Mouse (Mus musculus) myocyte (in vitro differentiated cells): ENCODE measurements around the gene Npl. TPM values are rescaled to one million over a fixed set of nuclear protein-coding genes. Genes with fewer than 3 reads are reported as not detected.
A peak's percentile ranks its signal among the peaks of the same experiment; 100 is the strongest.

Source experiments
- H3K27me3 ChIP-seq: one replicate; pipeline ENCODE4 v1.6.1; 2011; ENCODE audit not compliant: control insufficient read depth, insufficient read depth, insufficient read length
- H3K36me3 ChIP-seq: one replicate; pipeline ENCODE4 v1.6.1; 2011; ENCODE audit not compliant: control insufficient read depth, insufficient read depth
- H3K4me2 ChIP-seq: one replicate; pipeline ENCODE4 v1.6.1; 2011; ENCODE audit warnings: low read depth, control low read depth
- H3K4me3 ChIP-seq: one replicate; pipeline ENCODE4 v1.5.1; 2011; ENCODE audit warnings: mild to moderate bottlenecking, control low read depth, moderate library complexity
- H3K79me2 ChIP-seq: one replicate; pipeline ENCODE4 v1.6.1; 2011; ENCODE audit not compliant: control insufficient read depth, insufficient read depth
- H3ac ChIP-seq: one replicate; pipeline ENCODE4 v1.6.1; 2011; ENCODE audit not compliant: control insufficient read depth, insufficient read length
- CEBPB ChIP-seq: IDR thresholded peaks from 2 replicates; pipeline ENCODE4 v1.6.1; 2011; ENCODE audit warnings: mild to moderate bottlenecking, moderate library complexity; ENCODE audit not compliant: poor library complexity, insufficient read depth, severe bottlenecking
- E2F4 ChIP-seq: IDR thresholded peaks from one replicate; pipeline ENCODE4 v1.6.1; 2011; ENCODE audit warnings: mild to moderate bottlenecking, control low read depth, moderate library complexity; ENCODE audit not compliant: insufficient read depth
- MAX ChIP-seq: IDR thresholded peaks from one replicate; pipeline ENCODE4 v1.6.1; 2011; ENCODE audit warnings: low read depth, mild to moderate bottlenecking, control low read depth
- MYOD1 ChIP-seq, 3 experiments: IDR thresholded peaks; one replicate each; pipeline ENCODE4 v1.6.1; 2011; ENCODE audit warnings: control low read depth in 2 of 3, low read depth in 2 of 3, mild to moderate bottlenecking in 2 of 3, moderate library complexity in 1 of 3; ENCODE audit not compliant: insufficient read length in 2 of 3, control insufficient read depth in 1 of 3
- MYOG ChIP-seq, 3 experiments: IDR thresholded peaks; one replicate each; pipeline ENCODE4 v1.6.1; 2011; ENCODE audit warnings: control low read depth in 2 of 3, low read depth in 2 of 3, mild to moderate bottlenecking in 2 of 3; ENCODE audit not compliant: insufficient read length in 2 of 3, control insufficient read depth in 1 of 3, insufficient read depth in 1 of 3
- POLR2A ChIP-seq: IDR thresholded peaks from one replicate; pipeline ENCODE4 v1.6.1; 2011; ENCODE audit warnings: low read depth, mild to moderate bottlenecking, control low read depth, moderate library complexity; ENCODE audit not compliant: insufficient read length
- POLR2AphosphoS2 ChIP-seq: IDR thresholded peaks from one replicate; pipeline ENCODE4 v1.6.1; 2011; ENCODE audit warnings: low read depth, control low read depth; ENCODE audit not compliant: insufficient read length
- REST ChIP-seq: IDR thresholded peaks from one replicate; pipeline ENCODE4 v1.6.1; 2011; ENCODE audit warnings: mild to moderate bottlenecking, control low read depth, moderate library complexity; ENCODE audit not compliant: insufficient read depth, insufficient read length
- SRF ChIP-seq: IDR thresholded peaks from one replicate; pipeline ENCODE4 v1.6.1; 2011; ENCODE audit warnings: low read depth; ENCODE audit not compliant: control insufficient read depth, insufficient read length
- TCF12 ChIP-seq: IDR thresholded peaks from one replicate; pipeline ENCODE4 v1.6.1; 2011; ENCODE audit warnings: mild to moderate bottlenecking, control low read depth; ENCODE audit not compliant: poor library complexity, insufficient read depth, severe bottlenecking
- TCF3 ChIP-seq: IDR thresholded peaks from one replicate; pipeline ENCODE4 v1.6.1; 2011; ENCODE audit warnings: low read depth, control low read depth; ENCODE audit not compliant: insufficient read length
- USF1 ChIP-seq: IDR thresholded peaks from one replicate; pipeline ENCODE4 v1.6.1; 2011; ENCODE audit warnings: low read depth, mild to moderate bottlenecking, control low read depth, moderate library complexity
- polyA plus RNA-seq: library from polyadenylated mRNA; unstranded; fragments of >200 nt; fragmentation: generic; extraction: Trizol; gene quantifications from one replicate; pipeline ENCODE4 v1.2.1, GENCODE M21; 2012; ENCODE audit warnings: missing spikeins

Gene Npl
- polyA plus RNA-seq, 1 experiment = 0.37 TPM

DNA sequence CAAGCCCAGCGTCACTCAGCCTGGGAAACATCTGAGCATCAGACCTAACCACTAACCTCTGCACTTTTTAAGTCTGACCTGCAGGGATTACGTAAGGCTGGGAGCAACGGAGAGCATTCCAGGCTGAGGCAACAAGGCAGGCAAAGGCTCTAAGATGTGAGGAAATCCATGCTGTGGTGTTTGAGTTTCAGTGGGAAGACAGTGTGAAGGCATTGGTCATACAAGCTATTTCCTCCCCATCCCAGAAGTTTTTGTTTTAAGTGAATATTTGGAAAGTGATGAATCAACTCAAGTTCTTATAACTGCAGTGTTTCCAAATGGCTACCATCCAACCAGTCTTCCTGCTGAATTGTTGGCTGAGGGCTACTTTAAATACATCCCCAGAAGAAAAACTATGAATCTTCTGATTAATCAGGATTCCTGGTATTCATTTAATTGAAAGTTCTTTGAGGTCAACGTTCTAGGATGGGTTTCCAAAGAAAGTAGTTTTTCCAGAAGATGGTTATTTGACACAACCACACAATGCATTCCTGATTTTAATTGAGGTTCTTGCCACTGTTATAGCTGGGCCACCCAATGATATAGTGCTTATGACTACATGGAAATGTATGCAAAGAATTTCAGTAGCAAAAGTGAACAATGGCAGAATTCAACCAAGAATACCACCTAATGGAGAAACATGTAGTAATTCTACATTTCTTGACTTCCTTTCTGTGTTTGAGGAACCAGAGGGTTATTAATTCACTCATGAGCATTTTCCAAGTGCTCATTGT is 22.6 kb upstream of the Npl start:
- no peaks in the 10 kb centered on the region for H3K27me3 ChIP-seq
- no peak for TF ChIP-seq E2F4
- TF ChIP-seq TCF3 = no peak
- TF ChIP-seq MAX = no peak
- no peak for TF ChIP-seq SRF
- no peak for TF ChIP-seq MYOD1 (IDR thresholded peaks at IDR 0.05; ENCODE audit: control insufficient read depth in 1 of 3, insufficient read length in 2 of 3, low read depth in 2 of 3)
- no peak for TF ChIP-seq POLR2AphosphoS2
- TF ChIP-seq CEBPB = peak; percentile 70
- TF ChIP-seq USF1 = no peak
- TF ChIP-seq REST = no peak

DNA sequence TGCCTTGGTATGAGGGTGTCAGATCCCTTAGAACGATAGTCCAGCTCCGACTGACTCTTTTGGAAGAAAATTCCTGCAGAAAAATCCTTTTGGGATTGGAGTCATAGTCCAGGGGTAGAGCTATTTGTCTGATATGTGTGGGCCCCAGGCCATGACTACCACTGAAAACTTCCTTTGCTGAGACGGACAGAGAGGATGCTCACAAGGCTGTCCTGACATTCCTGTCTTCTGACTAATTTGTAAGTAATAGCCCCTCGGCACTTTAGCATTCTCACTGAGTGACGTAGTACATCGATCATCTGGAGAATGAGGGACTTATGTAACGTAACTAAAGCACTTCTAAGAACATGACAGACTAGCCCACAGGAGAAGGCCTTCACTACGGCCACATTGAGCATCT is 15.9 kb upstream of the Npl start:
- Histone ChIP-seq H3K36me3 (no peaks in the 10 kb centered on the region), H3K79me2 (no peaks in the 10 kb centered on the region), H3ac (no peak overlapping the region), H3K4me3 (no peak overlapping the region), H3K4me2 (peak overlapping the region; percentile 12), H3K27me3 (no peaks in the 10 kb centered on the region)
- no peak for TF ChIP-seq CEBPB
- no peak for TF ChIP-seq POLR2AphosphoS2
- no peak for TF ChIP-seq REST
- TF ChIP-seq MYOG (IDR thresholded peaks at IDR 0.05; ENCODE audit: control insufficient read depth in 1 of 3, insufficient read depth in 1 of 3, insufficient read length in 2 of 3, low read depth in 2 of 3) = no peak
- TF ChIP-seq TCF12 = no peak
- no peak for TF ChIP-seq TCF3
- no peak for TF ChIP-seq MAX
- no peak for TF ChIP-seq USF1
- no peak for TF ChIP-seq POLR2A
- TF ChIP-seq E2F4 = no peak
- no peak for TF ChIP-seq SRF

More for the DNA sequence above, 22.6 kb upstream of the Npl start:
- Histone ChIP-seq H3K36me3 (no peaks in the 10 kb centered on the region), H3K79me2 (no peaks in the 10 kb centered on the region), H3ac (no peak overlapping the region), H3K4me2 (peak overlapping the region; percentile 25), H3K4me3 (no peak overlapping the region)

DNA sequence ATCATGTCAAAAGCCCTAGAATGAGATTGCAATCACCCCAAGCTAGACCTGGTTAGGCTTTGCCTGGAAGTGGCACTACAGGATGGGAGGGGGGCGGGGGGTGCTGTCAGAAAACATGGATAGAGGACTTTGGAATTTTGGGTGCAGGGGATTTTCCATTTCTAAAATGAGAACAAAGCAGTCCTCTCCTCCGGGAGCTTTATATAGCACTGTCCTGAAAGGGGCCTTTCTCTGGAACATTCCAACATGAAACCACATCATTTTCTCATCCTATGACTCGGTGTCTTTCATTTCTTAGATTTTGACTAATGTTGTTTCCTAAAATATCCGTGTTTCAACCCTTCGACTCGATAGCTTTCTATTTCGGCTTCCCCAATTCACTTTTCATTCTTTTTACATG is 14.9 kb upstream of the Npl start:
- H3K79me2 ChIP-seq = no peaks in the 10 kb centered on the region
- TF ChIP-seq SRF (no peak), REST (no peak), TCF12 (no peak), CEBPB (no peak), POLR2AphosphoS2 (no peak), POLR2A (no peak), MYOD1 (IDR thresholded peaks at IDR 0.05; ENCODE audit: control insufficient read depth in 1 of 3, insufficient read length in 2 of 3, low read depth in 2 of 3) (no peak), USF1 (no peak), E2F4 (no peak), MAX (no peak), MYOG (IDR thresholded peaks at IDR 0.05; ENCODE audit: control insufficient read depth in 1 of 3, insufficient read depth in 1 of 3, insufficient read length in 2 of 3, low read depth in 2 of 3) (no peak), TCF3 (no peak)
- H3K36me3 ChIP-seq = no peaks in the 10 kb centered on the region

DNA sequence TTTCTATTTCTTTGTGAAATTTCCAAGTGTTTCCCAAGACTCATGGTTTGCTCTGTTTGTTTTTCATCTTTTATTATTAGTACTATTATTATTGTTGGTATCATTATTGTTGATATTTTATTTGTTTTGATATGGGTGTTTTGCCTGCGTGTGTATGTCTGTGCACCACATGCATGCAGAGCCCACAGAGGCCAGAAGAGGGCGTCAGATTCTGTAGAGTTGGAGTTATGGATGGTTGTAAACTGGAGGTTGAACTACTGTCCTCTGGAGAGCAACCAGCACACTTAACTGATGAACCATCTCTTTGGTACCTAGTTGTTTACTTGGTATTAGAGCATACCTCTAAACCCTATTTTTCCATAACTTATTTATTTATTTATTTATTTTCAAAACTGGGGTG is 13.8 kb upstream of the Npl start:
- TF ChIP-seq E2F4 = no peak
- no peak for TF ChIP-seq MAX
- no peak for TF ChIP-seq MYOG (IDR thresholded peaks at IDR 0.05; ENCODE audit: control insufficient read depth in 1 of 3, insufficient read depth in 1 of 3, insufficient read length in 2 of 3, low read depth in 2 of 3)
- TF ChIP-seq REST = no peak
- no peak for TF ChIP-seq POLR2A
- TF ChIP-seq USF1 = no peak
- no peak for TF ChIP-seq SRF
- no peak for TF ChIP-seq POLR2AphosphoS2
- no peak for TF ChIP-seq CEBPB
- no peak for TF ChIP-seq TCF12
- TF ChIP-seq MYOD1 (IDR thresholded peaks at IDR 0.05; ENCODE audit: control insufficient read depth in 1 of 3, insufficient read length in 2 of 3, low read depth in 2 of 3) = no peak
- TF ChIP-seq TCF3 = no peak
- H3K79me2 ChIP-seq = no peaks in the 10 kb centered on the region

More for the DNA sequence above, 14.9 kb upstream of the Npl start:
- no peaks in the 10 kb centered on the region for H3K27me3 ChIP-seq
- H3K4me2 ChIP-seq = peak overlapping the region; percentile 12
- no peak overlapping the region for H3K4me3 ChIP-seq
- H3ac ChIP-seq = no peak overlapping the region

More for the DNA sequence above, 13.8 kb upstream of the Npl start:
- Histone ChIP-seq H3K4me2 (no peak overlapping the region), H3ac (no peak overlapping the region), H3K4me3 (no peak overlapping the region), H3K36me3 (no peaks in the 10 kb centered on the region), H3K27me3 (no peaks in the 10 kb centered on the region)
